Mouse (Mus musculus) forebrain, embryonic 16.5 days (tissue): ENCODE results near the gene Actl6a. TPM values are rescaled to one million over a fixed set of nuclear protein-coding genes. Genes with fewer than 3 reads are reported as not detected.

ENCODE experiments used
- ATAC-seq: fragments of 200-750 bp; cut with Nextera tagmentation; 2 replicates; pipeline ENCODE4 v1.8.0; 2017; ENCODE audit warnings: mild to moderate bottlenecking, moderate library complexity
- H3K27ac ChIP-seq: fragments of 300-500 bp; sonication (generic); 2 replicates; pipeline ENCODE4 v1.5.1; 2014; ENCODE audit warnings: low read length, control low read depth
- H3K27me3 ChIP-seq: fragments of 300-500 bp; sonication (generic); replicated peaks from 2 replicates; pipeline ENCODE4 v1.6.1; 2014; ENCODE audit warnings: low read length; ENCODE audit not compliant: control insufficient read depth, insufficient read depth
- H3K36me3 ChIP-seq: fragments of 300-500 bp; sonication (generic); 2 replicates; pipeline ENCODE4 v1.6.1; 2014; ENCODE audit not compliant: control insufficient read depth, insufficient read depth
- H3K4me1 ChIP-seq: fragments of 300-500 bp; sonication (generic); replicated peaks from 2 replicates; pipeline ENCODE4 v1.6.1; 2014; ENCODE audit warnings: low read length; ENCODE audit not compliant: control insufficient read depth, insufficient read depth
- H3K4me2 ChIP-seq: fragments of 300-500 bp; sonication (generic); 2 replicates; pipeline ENCODE4 v1.6.1; 2014; ENCODE audit warnings: mild to moderate bottlenecking, low read length, control low read depth
- H3K4me3 ChIP-seq: fragments of 300-500 bp; sonication (generic); replicated peaks from 2 replicates; pipeline ENCODE4 v1.5.1; 2014; ENCODE audit warnings: mild to moderate bottlenecking, low read length, control low read depth
- H3K9ac ChIP-seq: fragments of 300-500 bp; sonication (generic); replicated peaks from 2 replicates; pipeline ENCODE4 v1.6.1; 2014; ENCODE audit warnings: low read depth, low read length, control low read depth
- H3K9me3 ChIP-seq: fragments of 300-500 bp; sonication (generic); 2 replicates; pipeline ENCODE4 v1.6.1; 2016; ENCODE audit warnings: low read length; ENCODE audit not compliant: control insufficient read depth
- WGBS: fragments of 180-500 bp; shearing (Covaris S2); extraction: QIAGEN DNeasy Blood & Tissue Kit; methylation state at CpG from one replicate; pipeline ENCODE4 v1.1.7; 2014; 5-methylcytosine and 5-hydroxymethylcytosine counted together
- polyA plus RNA-seq: library from polyadenylated mRNA; unstranded; fragments of >200 nt; fragmentation: Nextera tagmentation; extraction: Ambion mirVana; gene quantifications from 2 replicates; pipeline ENCODE4 v1.2.1, GENCODE M21; 2015

The Actl6a gene
- polyA plus RNA-seq, 1 experiment from 2014 or later, result 113 TPM

DNA sequence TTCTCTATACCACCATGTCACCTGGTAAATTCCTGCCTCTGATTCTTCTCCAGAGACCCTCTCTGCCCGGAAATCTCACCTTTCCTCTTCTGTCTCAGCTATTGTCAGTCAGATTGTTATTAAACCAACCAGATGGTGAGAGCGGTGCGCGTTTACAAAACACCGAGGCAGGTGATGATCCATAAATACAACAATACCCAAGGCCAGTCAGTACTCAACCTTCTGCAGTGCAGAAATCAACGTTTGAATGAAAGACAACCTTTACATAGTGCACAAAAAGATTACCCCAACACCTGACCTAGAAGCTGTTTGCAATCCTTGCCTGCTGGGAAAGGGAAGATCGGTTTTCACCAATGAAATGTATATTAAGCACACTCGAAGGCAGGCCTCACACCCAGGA, 56.9 kb downstream of the Actl6a start:
- no peak for ATAC-seq

DNA sequence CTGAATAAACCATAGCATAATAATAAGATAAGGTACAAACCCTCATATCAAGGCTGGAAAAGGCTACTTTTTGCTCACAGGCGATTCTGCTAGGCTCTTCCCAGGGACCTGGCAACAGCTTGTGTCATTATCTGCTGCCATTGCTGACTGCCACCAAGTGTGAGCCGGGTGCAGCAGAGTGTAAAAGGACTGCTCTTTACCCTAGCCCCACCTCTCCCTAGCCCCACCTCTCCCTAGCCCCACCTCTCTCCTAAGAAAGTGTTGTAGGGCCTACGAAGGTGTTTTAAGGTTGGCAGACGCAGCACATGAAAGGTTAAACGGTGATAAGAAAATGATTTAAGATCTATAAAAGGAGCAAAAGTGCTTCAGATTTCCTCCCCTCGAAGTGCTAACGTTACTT, 57.8 kb downstream of the Actl6a start:
- 51% methylated on average over 7 of the region's 7 CpGs for WGBS
- H3K4me1 ChIP-seq, result no peaks in the 10 kb centered on the region
- no peak overlapping the region for H3K4me3 ChIP-seq
- no peaks in the 10 kb centered on the region for H3K27me3 ChIP-seq
- ATAC-seq, result no peak
- no peaks in the 10 kb centered on the region for H3K36me3 ChIP-seq
- H3K9ac ChIP-seq, result no peak overlapping the region
- no peak overlapping the region for H3K27ac ChIP-seq
- no peak overlapping the region for H3K4me2 ChIP-seq
- H3K9me3 ChIP-seq, result no peaks in the 10 kb centered on the region

More for the DNA sequence above, 56.9 kb downstream of the Actl6a start:
- no peaks in the 10 kb centered on the region for H3K4me1 ChIP-seq
- H3K9ac ChIP-seq, result no peak overlapping the region
- no peak overlapping the region for H3K27ac ChIP-seq
- no peaks in the 10 kb centered on the region for H3K27me3 ChIP-seq
- H3K9me3 ChIP-seq, result no peaks in the 10 kb centered on the region
- H3K4me2 ChIP-seq, result no peak overlapping the region
- 66% methylated on average over 8 of the region's 8 CpGs for WGBS
- no peaks in the 10 kb centered on the region for H3K36me3 ChIP-seq
- H3K4me3 ChIP-seq, result no peak overlapping the region

GRCm38 (mm10) chr3:32770781-32771180, 64.7 kb downstream of the Actl6a start:
- no peak overlapping the region for H3K4me3 ChIP-seq
- H3K4me2 ChIP-seq, result no peak overlapping the region
- no peaks in the 10 kb centered on the region for H3K27me3 ChIP-seq
- H3K9me3 ChIP-seq, result no peaks in the 10 kb centered on the region
- H3K36me3 ChIP-seq, result no peaks in the 10 kb centered on the region
- no peaks in the 10 kb centered on the region for H3K4me1 ChIP-seq
- H3K27ac ChIP-seq, result no peak overlapping the region
- 76% methylated on average over 2 of the region's 2 CpGs for WGBS
- no peak overlapping the region for H3K9ac ChIP-seq
- no peak for ATAC-seq

Other genes starting within 250 kb of the Actl6a start
- gene Kcnmb3, start 214.1 kb upstream of the Actl6a start, polyA plus RNA-seq, result 0.16 and 0.19 TPM in 2 replicates
- 38.8 and 39.8 TPM in 2 replicates for gene Zfp639, start 196.0 kb upstream of the Actl6a start, polyA plus RNA-seq
- gene Mfn1, start 176.8 kb upstream of the Actl6a start, polyA plus RNA-seq, result 37.5 and 41.7 TPM in 2 replicates
- 87.8 and 88.3 TPM in 2 replicates for gene Gnb4, start 89.7 kb upstream of the Actl6a start, polyA plus RNA-seq
- gene Ndufb5, start 30.7 kb downstream of the Actl6a start, polyA plus RNA-seq, result 283 and 286 TPM in 2 replicates
- 30.1 and 37.3 TPM in 2 replicates for gene Mrpl47, start 31.3 kb downstream of the Actl6a start, polyA plus RNA-seq
- gene Usp13, start 111.2 kb downstream of the Actl6a start, polyA plus RNA-seq, result 9.7 and 10.3 TPM in 2 replicates